Mouse (Mus musculus): ENCODE data around the gene Syngap1.

GRCm38 (mm10) chr17:27012909-27013308 lies 71.9 kb downstream of the Syngap1 start:
- TF ChIP-seq GATA1 (IDR thresholded peaks at IDR 0.05; ENCODE audit: low read length) (no peak), TAL1 (IDR thresholded peaks at IDR 0.05; ENCODE audit: low read length) (no peak)

Measured in erythroblast, embryonic 14.5 days (primary cell).